Mouse (Mus musculus) liver, embryonic 14.5 days (tissue): ENCODE results near the gene Tacr2. TPM values are rescaled to one million over a fixed set of nuclear protein-coding genes. Genes with fewer than 3 reads are reported as not detected.

Source experiments
- ATAC-seq: fragments of 200-750 bp; cut with Nextera tagmentation; 2 replicates; pipeline ENCODE4 v1.8.0; 2017; ENCODE audit warnings: moderate number of reproducible peaks, mild to moderate bottlenecking, moderate library complexity; ENCODE audit not compliant: insufficient read depth
- DNase-seq, 3 experiments: peaks; one replicate each; pipeline ENCODE4 v3.0.0-alpha.2; 2012 to 2013; ENCODE audit warnings: low read depth in 3 of 3, low spot score in 3 of 3
- H3K27ac ChIP-seq: fragments of 300-500 bp; sonication (generic); 2 replicates; pipeline ENCODE4 v1.5.1; 2014; ENCODE audit warnings: moderate library complexity, mild to moderate bottlenecking, control low read depth, inconsistent platforms
- H3K27me3 ChIP-seq: fragments of 300-500 bp; sonication (generic); 2 replicates; pipeline ENCODE4 v1.6.1; 2014; ENCODE audit warnings: mild to moderate bottlenecking, low read length, moderate library complexity; ENCODE audit not compliant: control insufficient read depth, insufficient read depth
- H3K36me3 ChIP-seq: fragments of 300-500 bp; sonication (generic); replicated peaks from 2 replicates; pipeline ENCODE4 v1.6.1; 2014; ENCODE audit warnings: low read depth; ENCODE audit not compliant: control insufficient read depth, insufficient read depth
- H3K4me1 ChIP-seq, 2 experiments: fragments of 200-500 bp in 1 of 2; fragments of 300-500 bp in 1 of 2; sonication (generic) in 1 of 2; replicated peaks; 2 replicates each; pipeline ENCODE4 v1.6.1; 2012 to 2014; ENCODE audit warnings: antibody characterized with exemption in 1 of 2, inconsistent platforms in 1 of 2, low read length in 1 of 2; ENCODE audit not compliant: control insufficient read depth in 2 of 2, insufficient read depth in 2 of 2
- H3K4me2 ChIP-seq: fragments of 300-500 bp; sonication (generic); 2 replicates; pipeline ENCODE4 v1.6.1; 2014; ENCODE audit warnings: low read depth, mild to moderate bottlenecking, control low read depth, moderate library complexity
- H3K4me3 ChIP-seq, 2 experiments: fragments of 200-500 bp in 1 of 2; fragments of 300-500 bp in 1 of 2; sonication (generic) in 1 of 2; 2 replicates each; pipeline ENCODE4 v1.5.1; 2012 to 2014; ENCODE audit warnings: low read depth in 2 of 2, low read length in 2 of 2, mild to moderate bottlenecking in 2 of 2, control low read depth in 1 of 2, inconsistent platforms in 1 of 2, moderate library complexity in 1 of 2; ENCODE audit not compliant: insufficient read depth in 1 of 2
- H3K9ac ChIP-seq: fragments of 300-500 bp; sonication (generic); replicated peaks from 2 replicates; pipeline ENCODE4 v1.6.1; 2014; ENCODE audit warnings: mild to moderate bottlenecking, control low read depth, moderate library complexity
- H3K9me3 ChIP-seq: fragments of 300-500 bp; sonication (generic); 2 replicates; pipeline ENCODE4 v1.6.1; 2016; ENCODE audit warnings: low read length, mixed read lengths; ENCODE audit not compliant: control insufficient read depth
- CTCF ChIP-seq: IDR thresholded peaks from 2 replicates; pipeline ENCODE4 v1.5.1; 2016; ENCODE audit warnings: antibody characterized with exemption, low read depth, control low read depth
- EP300 ChIP-seq: IDR thresholded peaks from 2 replicates; pipeline ENCODE4 v1.6.1; 2016; ENCODE audit warnings: antibody characterized with exemption, low read depth
- WGBS: fragments of 180-500 bp; shearing (Covaris S2); extraction: QIAGEN DNeasy Blood & Tissue Kit; methylation state at CpG from one replicate; pipeline ENCODE4 v1.1.7; 2014; ENCODE audit not compliant: insufficient replicate concordance; 5-methylcytosine and 5-hydroxymethylcytosine counted together
- polyA plus RNA-seq, 2 experiments: library from polyadenylated mRNA; depleted of rRNA in 1 of 2; stranded (reverse) in 1 of 2; unstranded in 1 of 2; fragments of >200 nt; fragmentation: Nextera tagmentation in 1 of 2; extraction: Ambion mirVana in 1 of 2; gene quantifications; 2 replicates each; pipeline versions ENCODE4 v1.2.1 to v1.2.3; 2012 to 2014

The Tacr2 gene
- polyA plus RNA-seq (2012; rRNA removed): not detected in 2 replicates
- polyA plus RNA-seq (2014; fragmentation: Nextera tagmentation; extraction: Ambion mirVana): not detected in 2 replicates

- Histone ChIP-seq H3K4me3 (no peak within 1 kb of the TSS), H3K36me3 (no peaks in the 10 kb centered on the region), H3K9me3 (no peaks in the 10 kb centered on the region), H3K4me2 (no peak within 1 kb of the TSS), H3K27me3 (no peaks in the 10 kb centered on the region), H3K9ac (no peak within 1 kb of the TSS), H3K27ac (no peak within 1 kb of the TSS), H3K4me1 (no peaks in the 10 kb centered on the region)
- WGBS: 59% methylated on average over 12 of the region's 12 CpGs
- DNase-seq: no peak
- no peak for ATAC-seq
- TF ChIP-seq CTCF (no peak), EP300 (no peak)
These were observed at the start of gene Tacr2 for GRCm38 (mm10) chr10:62252000-62252488. Gene Tacr2, plus strand, starts transcription at chr10:62252438.

GRCm38 (mm10) chr10:62202574-62202973 is 49.7 kb upstream of the Tacr2 start:
- WGBS: 71% methylated on average over 6 of the region's 6 CpGs
- H3K27me3 ChIP-seq: no peaks in the 10 kb centered on the region
- no peak overlapping the region for H3K27ac ChIP-seq
- no peak overlapping the region for H3K4me2 ChIP-seq
- no peak for TF ChIP-seq EP300
- TF ChIP-seq CTCF: no peak
- H3K36me3 ChIP-seq: no peaks in the 10 kb centered on the region
- H3K4me1 ChIP-seq: no peaks in the 10 kb centered on the region
- H3K9ac ChIP-seq: no peak overlapping the region
- no peak for ATAC-seq
- no peak for DNase-seq
- no peaks in the 10 kb centered on the region for H3K9me3 ChIP-seq
- no peak overlapping the region for H3K4me3 ChIP-seq

- no peak overlapping the region for H3K9ac ChIP-seq
- no peaks in the 10 kb centered on the region for H3K36me3 ChIP-seq
- no peak overlapping the region for H3K4me2 ChIP-seq
- ATAC-seq (no peak), DNase-seq (no peak)
- H3K4me3 ChIP-seq: no peak overlapping the region
- peaks cover 3 to 7% of the 10 kb centered on the region in 2 experiments; a peak in 3 of 4 replicates for H3K4me1 ChIP-seq
- WGBS: 56% methylated on average over 10 of the region's 10 CpGs
- H3K27ac ChIP-seq: no peak overlapping the region
- no peaks in the 10 kb centered on the region for H3K9me3 ChIP-seq
- no peak for TF ChIP-seq EP300
- no peaks in the 10 kb centered on the region for H3K27me3 ChIP-seq
These were observed 43.9 kb upstream of the Tacr2 start for GRCm38 (mm10) chr10:62208241-62208896.

GRCm38 (mm10) chr10:62211310-62211709 is 40.9 kb upstream of the Tacr2 start:
- WGBS: 69% methylated on average over 6 of the region's 6 CpGs
- TF ChIP-seq CTCF: no peak
- no peak for TF ChIP-seq EP300

GRCm38 (mm10) chr10:62215169-62215616 is 37.0 kb upstream of the Tacr2 start:
- peaks cover 37 to 54% of the 10 kb centered on the region in 2 experiments for H3K4me1 ChIP-seq

More at GRCm38 (mm10) chr10:62211310-62211709, 40.9 kb upstream of the Tacr2 start:
- Histone ChIP-seq H3K27ac (no peak overlapping the region), H3K9me3 (no peaks in the 10 kb centered on the region), H3K4me3 (no peak overlapping the region), H3K4me2 (no peak overlapping the region), H3K4me1 (peaks cover 15 to 28% of the 10 kb centered on the region in 2 experiments), H3K36me3 (no peaks in the 10 kb centered on the region), H3K9ac (no peak overlapping the region), H3K27me3 (no peaks in the 10 kb centered on the region)
- no peak for ATAC-seq
- DNase-seq: no peak

More at GRCm38 (mm10) chr10:62215169-62215616, 37.0 kb upstream of the Tacr2 start:
- H3K27ac ChIP-seq: peak overlapping the region; percentile 83
- H3K9ac ChIP-seq: peak overlapping the region; percentile 59
- peak overlapping the region; percentile 40 to 49 for H3K4me3 ChIP-seq
- no peaks in the 10 kb centered on the region for H3K36me3 ChIP-seq
- ATAC-seq (peak; percentile 88), DNase-seq (peak in 2 of 3 experiments; percentile 42 to 49)
- no peaks in the 10 kb centered on the region for H3K9me3 ChIP-seq
- H3K27me3 ChIP-seq: no peaks in the 10 kb centered on the region
- H3K4me2 ChIP-seq: peak overlapping the region; percentile 68
- TF ChIP-seq CTCF (no peak), EP300 (peak; percentile 86)
- 5% methylated on average over 5 of the region's 5 CpGs for WGBS
